Mouse (Mus musculus) lung, postnatal 0 days (tissue): Measurements from ENCODE around the gene Akap7.

Experiments used
- CTCF ChIP-seq: IDR thresholded peaks from 2 replicates; pipeline ENCODE4 v1.5.1; 2016; ENCODE audit warnings: antibody characterized with exemption, mild to moderate bottlenecking
- EP300 ChIP-seq: IDR thresholded peaks from 2 replicates; pipeline ENCODE4 v1.6.1; 2016; ENCODE audit warnings: antibody characterized with exemption, mild to moderate bottlenecking, control low read depth

- TF ChIP-seq EP300: no peak
- no peak for TF ChIP-seq CTCF
These were observed 4.0 kb upstream of the Akap7 start for GRCm38 (mm10) chr10:25311554-25312212.
